Mouse (Mus musculus) embryonic facial prominence, embryonic 14.5 days (tissue): ENCODE measurements around the gene Gm5142. TPM values are rescaled to one million over a fixed set of nuclear protein-coding genes. Genes with fewer than 3 reads are reported as not detected.

ENCODE experiments used
- polyA plus RNA-seq: library from polyadenylated mRNA; unstranded; fragments of >200 nt; fragmentation: Nextera tagmentation; extraction: Ambion mirVana; gene quantifications from 2 replicates; pipeline ENCODE4 v1.2.1, GENCODE M21; 2014

The Gm5142 gene
- polyA plus RNA-seq, 1 experiment from 2014 or later = not detected

Other genes with a start within 250 kb of the Gm5142 start
- not detected in 2 replicates for gene 1700129C05Rik, start 35.9 kb downstream of the Gm5142 start, polyA plus RNA-seq
- gene Rcbtb1, start 22.5 kb upstream of the Gm5142 start, polyA plus RNA-seq = 40.0 and 45.5 TPM in 2 replicates
- not detected in 2 replicates for gene Gm6904, start 81.5 kb upstream of the Gm5142 start, polyA plus RNA-seq
- gene Phf11a, start 118.8 kb upstream of the Gm5142 start, polyA plus RNA-seq = 0.22 TPM in 1 of 2 replicates, not detected in the other
- gene Phf11b, start 162.6 kb upstream of the Gm5142 start, polyA plus RNA-seq = 0.72 and 1.1 TPM in 2 replicates
- 1.3 and 2.1 TPM in 2 replicates for gene Phf11d, start 186.7 kb upstream of the Gm5142 start, polyA plus RNA-seq
- gene Phf11c, start 216.6 kb upstream of the Gm5142 start, polyA plus RNA-seq = 0.37 and 0.45 TPM in 2 replicates